Mouse (Mus musculus): ENCODE results near the gene Mapk9. TPM values are rescaled to one million over a fixed set of nuclear protein-coding genes. Genes with fewer than 3 reads are reported as not detected.

The Mapk9 gene
- total and polyA plus RNA-seq, 2 experiments from 2014 or later = 70.4 to 124 TPM

- no peak overlapping the region for H3K4me3 ChIP-seq (ENCODE audit: low read length)
- H3K36me3 ChIP-seq (ENCODE audit: insufficient read depth, low read length) = peaks cover 33% of the 10 kb centered on the region
- DNase-seq (ENCODE audit: low spot score) = no peak
- WGBS = 86% methylated on average over 5 of the region's 5 CpGs
- H3K4me1 ChIP-seq (ENCODE audit: insufficient read depth, low read length) = no peaks in the 10 kb centered on the region
- ATAC-seq = no peak
- H3K4me2 ChIP-seq (ENCODE audit: low read depth, low read length) = no peak overlapping the region
- TF ChIP-seq CTCF (IDR thresholded peaks at IDR 0.05; ENCODE audit: low read depth) = no peak
- no peaks in the 10 kb centered on the region for H3K9me3 ChIP-seq (ENCODE audit: low read length)
- H3K9ac ChIP-seq (replicated peaks; ENCODE audit: low read length) = no peak overlapping the region
- no peak overlapping the region for H3K27ac ChIP-seq
- H3K27me3 ChIP-seq (ENCODE audit: insufficient read depth, low read length) = no peaks in the 10 kb centered on the region
Observed at GRCm38 (mm10) chr11:49867320-49867719, 20.8 kb downstream of the Mapk9 start.

GRCm38 (mm10) chr11:49869762-49870161 is 23.2 kb downstream of the Mapk9 start:
- no peak overlapping the region for H3K9ac ChIP-seq (replicated peaks; ENCODE audit: low read length)
- H3K4me3 ChIP-seq (ENCODE audit: low read length) = no peak overlapping the region
- no peaks in the 10 kb centered on the region for H3K9me3 ChIP-seq (ENCODE audit: low read length)
- H3K4me2 ChIP-seq (ENCODE audit: low read depth, low read length) = no peak overlapping the region
- TF ChIP-seq CTCF (IDR thresholded peaks at IDR 0.05; ENCODE audit: low read depth) = peak; percentile 79
- DNase-seq (ENCODE audit: low spot score) (peak; percentile 79), ATAC-seq (peak; percentile 62)
- peaks cover 41% of the 10 kb centered on the region for H3K36me3 ChIP-seq (ENCODE audit: insufficient read depth, low read length)
- no peaks in the 10 kb centered on the region for H3K4me1 ChIP-seq (ENCODE audit: insufficient read depth, low read length)
- H3K27ac ChIP-seq = no peak overlapping the region
- no peaks in the 10 kb centered on the region for H3K27me3 ChIP-seq (ENCODE audit: insufficient read depth, low read length)

- TF ChIP-seq CTCF (IDR thresholded peaks at IDR 0.05; ENCODE audit: low read depth) = peak; percentile 85
- no peak overlapping the region for H3K4me2 ChIP-seq (ENCODE audit: low read depth, low read length)
- no peak overlapping the region for H3K27ac ChIP-seq
- no peak overlapping the region for H3K9ac ChIP-seq (replicated peaks; ENCODE audit: low read length)
- H3K36me3 ChIP-seq (ENCODE audit: insufficient read depth, low read length) = peaks cover 41% of the 10 kb centered on the region
- H3K27me3 ChIP-seq (ENCODE audit: insufficient read depth, low read length) = no peaks in the 10 kb centered on the region
- peak; percentile 74 for ATAC-seq
- DNase-seq (ENCODE audit: low spot score) = peak; percentile 83
- peaks cover 4% of the 10 kb centered on the region; the same call in 1 of the 2 replicates for H3K4me1 ChIP-seq (ENCODE audit: insufficient read depth, low read length)
- WGBS = 51% methylated on average over 6 of the region's 6 CpGs
- H3K9me3 ChIP-seq (ENCODE audit: low read length) = no peaks in the 10 kb centered on the region
- no peak overlapping the region for H3K4me3 ChIP-seq (ENCODE audit: low read length)
Observed at GRCm38 (mm10) chr11:49871914-49872313, 25.4 kb downstream of the Mapk9 start.

GRCm38 (mm10) chr11:49872779-49873178 is 26.2 kb downstream of the Mapk9 start:
- Histone ChIP-seq H3K4me1 (ENCODE audit: insufficient read depth, low read length) (peaks cover 8% of the 10 kb centered on the region; the same call in 1 of the 2 replicates), H3K9me3 (ENCODE audit: low read length) (no peaks in the 10 kb centered on the region), H3K27ac (no peak overlapping the region), H3K4me3 (ENCODE audit: low read length) (no peak overlapping the region), H3K4me2 (ENCODE audit: low read depth, low read length) (no peak overlapping the region), H3K9ac (replicated peaks; ENCODE audit: low read length) (no peak overlapping the region), H3K36me3 (ENCODE audit: insufficient read depth, low read length) (peaks cover 34% of the 10 kb centered on the region), H3K27me3 (ENCODE audit: insufficient read depth, low read length) (no peaks in the 10 kb centered on the region)
- ATAC-seq (no peak), DNase-seq (ENCODE audit: low spot score) (no peak)
- TF ChIP-seq CTCF (IDR thresholded peaks at IDR 0.05; ENCODE audit: low read depth) = no peak
- WGBS = 96% methylated on average over 6 of the region's 6 CpGs

GRCm38 (mm10) chr11:49876948-49877817 is 30.6 kb downstream of the Mapk9 start:
- peak; percentile 72 for ATAC-seq
- H3K4me3 ChIP-seq (ENCODE audit: low read length) = no peak overlapping the region
- H3K9me3 ChIP-seq (ENCODE audit: low read length) = no peaks in the 10 kb centered on the region
- no peak overlapping the region for H3K4me2 ChIP-seq (ENCODE audit: low read depth, low read length)
- H3K27me3 ChIP-seq (ENCODE audit: insufficient read depth, low read length) = no peaks in the 10 kb centered on the region
- H3K36me3 ChIP-seq (ENCODE audit: insufficient read depth, low read length) = peaks cover 27% of the 10 kb centered on the region
- no peak for TF ChIP-seq CTCF (IDR thresholded peaks at IDR 0.05; ENCODE audit: low read depth)
- 69% methylated on average over 8 of the region's 8 CpGs for WGBS
- DNase-seq (ENCODE audit: low spot score) = peak; percentile 62
- H3K27ac ChIP-seq = peak overlapping the region; percentile 82
- peaks cover 8% of the 10 kb centered on the region; the same call in 1 of the 2 replicates for H3K4me1 ChIP-seq (ENCODE audit: insufficient read depth, low read length)
- no peak overlapping the region for H3K9ac ChIP-seq (replicated peaks; ENCODE audit: low read length)

- no peak for ATAC-seq
- 93% methylated on average over 3 of the region's 3 CpGs for WGBS
Observed at GRCm38 (mm10) chr11:49879950-49880642, 33.5 kb downstream of the Mapk9 start.

More at GRCm38 (mm10) chr11:49879950-49880642, 33.5 kb downstream of the Mapk9 start:
- no peak overlapping the region for H3K9ac ChIP-seq (replicated peaks; ENCODE audit: low read length)
- no peak for DNase-seq (ENCODE audit: low spot score)
- TF ChIP-seq CTCF (IDR thresholded peaks at IDR 0.05; ENCODE audit: low read depth) = no peak
- H3K4me3 ChIP-seq (ENCODE audit: low read length) = no peak overlapping the region
- peaks cover 8% of the 10 kb centered on the region; the same call in 1 of the 2 replicates for H3K4me1 ChIP-seq (ENCODE audit: insufficient read depth, low read length)
- no peak overlapping the region for H3K27ac ChIP-seq
- no peaks in the 10 kb centered on the region for H3K9me3 ChIP-seq (ENCODE audit: low read length)
- peaks cover 23% of the 10 kb centered on the region for H3K36me3 ChIP-seq (ENCODE audit: insufficient read depth, low read length)
- no peaks in the 10 kb centered on the region for H3K27me3 ChIP-seq (ENCODE audit: insufficient read depth, low read length)
- no peak overlapping the region for H3K4me2 ChIP-seq (ENCODE audit: low read depth, low read length)

Measured in hindbrain, postnatal 0 days (tissue).